Mouse (Mus musculus): ENCODE data around the gene Man2a1. TPM values are rescaled to one million over a fixed set of nuclear protein-coding genes. Genes with fewer than 3 reads are reported as not detected.

The Man2a1 gene
- total RNA-seq, 2 experiments from 2014 or later = 8.9 to 10.6 TPM

- DNase-seq = no peak
These were observed 163.0 kb downstream of the Man2a1 start for GRCm38 (mm10) chr17:64763491-64763890.

GRCm38 (mm10) chr17:64764175-64765122 lies 163.9 kb downstream of the Man2a1 start:
- no peak for DNase-seq

- peak; percentile 48 for DNase-seq
These were observed 164.8 kb downstream of the Man2a1 start for GRCm38 (mm10) chr17:64765286-64765685.

- no peak for DNase-seq
These were observed 166.0 kb downstream of the Man2a1 start for GRCm38 (mm10) chr17:64766507-64766906.

GRCm38 (mm10) chr17:64770277-64770676 lies 169.7 kb downstream of the Man2a1 start:
- DNase-seq = no peak

GRCm38 (mm10) chr17:64772611-64773010 lies 172.1 kb downstream of the Man2a1 start:
- no peak for DNase-seq

GRCm38 (mm10) chr17:64774218-64774617 lies 173.7 kb downstream of the Man2a1 start:
- no peak for DNase-seq

- no peak for DNase-seq
These were observed 177.8 kb downstream of the Man2a1 start for GRCm38 (mm10) chr17:64778300-64778699.

- no peak for DNase-seq
These were observed 178.2 kb downstream of the Man2a1 start for GRCm38 (mm10) chr17:64778756-64779155.

- no peak for DNase-seq
These were observed 180.4 kb downstream of the Man2a1 start for GRCm38 (mm10) chr17:64780753-64781490.

GRCm38 (mm10) chr17:64782307-64782706 lies 181.8 kb downstream of the Man2a1 start:
- DNase-seq = no peak

GRCm38 (mm10) chr17:64785961-64786360 lies 185.4 kb downstream of the Man2a1 start:
- DNase-seq = no peak

- DNase-seq = no peak
These were observed 187.8 kb downstream of the Man2a1 start for GRCm38 (mm10) chr17:64788301-64788700.

GRCm38 (mm10) chr17:64789175-64789574 lies 188.6 kb downstream of the Man2a1 start:
- DNase-seq = no peak

GRCm38 (mm10) chr17:64792076-64792475 lies 191.5 kb downstream of the Man2a1 start:
- no peak for DNase-seq

- DNase-seq = no peak
These were observed 192.1 kb downstream of the Man2a1 start for GRCm38 (mm10) chr17:64792623-64793022.

GRCm38 (mm10) chr17:64802168-64802955 lies 201.8 kb downstream of the Man2a1 start:
- DNase-seq = no peak

- DNase-seq = no peak
These were observed 202.4 kb downstream of the Man2a1 start for GRCm38 (mm10) chr17:64802956-64803275.
